Mouse (Mus musculus): ENCODE results near the gene Cfp. TPM values are rescaled to one million over a fixed set of nuclear protein-coding genes. Genes with fewer than 3 reads are reported as not detected.

Gene Cfp
- polyA plus RNA-seq, 1 experiment from 2014 or later = 4.2 TPM

Other genes starting within 250 kb of the Cfp start
- gene Cdk16, start 243.6 kb downstream of the Cfp start, polyA plus RNA-seq (2014; fragmentation: Nextera tagmentation; extraction: Ambion mirVana) = 74.6 and 81.6 TPM in 2 replicates
- 36.9 and 41.6 TPM in 2 replicates for gene Usp11, start 227.6 kb downstream of the Cfp start, polyA plus RNA-seq (2014; fragmentation: Nextera tagmentation; extraction: Ambion mirVana)
- 95.7 and 110 TPM in 2 replicates for gene Araf, start 133.7 kb downstream of the Cfp start, polyA plus RNA-seq (2014; fragmentation: Nextera tagmentation; extraction: Ambion mirVana)
- gene Timp1, start 61.4 kb downstream of the Cfp start, polyA plus RNA-seq (2014; fragmentation: Nextera tagmentation; extraction: Ambion mirVana) = 29.9 and 34.9 TPM in 2 replicates
- gene Syn1, start 10.6 kb downstream of the Cfp start, polyA plus RNA-seq (2014; fragmentation: Nextera tagmentation; extraction: Ambion mirVana) = 2.0 and 2.7 TPM in 2 replicates
- gene Elk1, start 19.1 kb upstream of the Cfp start, polyA plus RNA-seq (2014; fragmentation: Nextera tagmentation; extraction: Ambion mirVana) = 6.2 and 7.2 TPM in 2 replicates
- 53.9 and 56.7 TPM in 2 replicates for gene Uxt, start 30.5 kb upstream of the Cfp start, polyA plus RNA-seq (2014; fragmentation: Nextera tagmentation; extraction: Ambion mirVana)
- gene Zfp182, start 130.8 kb upstream of the Cfp start, polyA plus RNA-seq (2014; fragmentation: Nextera tagmentation; extraction: Ambion mirVana) = 5.6 and 7.3 TPM in 2 replicates
- gene Spaca5, start 136.9 kb upstream of the Cfp start, polyA plus RNA-seq (2014; fragmentation: Nextera tagmentation; extraction: Ambion mirVana) = not detected in 2 replicates
- 1.5 and 1.7 TPM in 2 replicates for gene Zfp300, start 158.0 kb upstream of the Cfp start, polyA plus RNA-seq (2014; fragmentation: Nextera tagmentation; extraction: Ambion mirVana)
- gene Ssxa1, start 184.3 kb upstream of the Cfp start, polyA plus RNA-seq (2014; fragmentation: Nextera tagmentation; extraction: Ambion mirVana) = not detected in 2 replicates
- not detected in 2 replicates for gene Gm21876, start 244.1 kb upstream of the Cfp start, polyA plus RNA-seq (2014; fragmentation: Nextera tagmentation; extraction: Ambion mirVana)